Mouse (Mus musculus): Measurements from ENCODE around the gene Ctdspl. TPM values are rescaled to one million over a fixed set of nuclear protein-coding genes. Genes with fewer than 3 reads are reported as not detected.

Gene Ctdspl
- polyA plus RNA-seq, 1 experiment, result 9.3 TPM

DNA sequence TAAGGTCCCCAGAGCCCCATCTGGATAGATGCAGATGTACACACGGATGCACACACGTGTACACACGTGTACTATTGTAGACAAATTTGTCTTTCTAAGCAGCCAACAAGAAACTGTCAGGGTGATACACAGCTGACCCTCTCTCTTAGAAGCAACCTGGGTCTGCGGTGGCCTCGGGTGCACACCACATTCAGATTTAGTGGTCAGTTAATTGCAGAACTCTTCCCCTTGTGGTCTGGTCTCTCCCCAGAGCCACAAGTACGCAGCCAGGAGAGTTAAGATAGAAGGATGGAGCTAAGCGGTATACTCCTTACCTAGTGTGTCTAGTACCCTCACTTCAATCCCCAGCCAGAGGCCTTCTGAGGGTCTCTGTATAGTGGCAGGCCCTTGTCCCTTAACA is 43.1 kb upstream of the Ctdspl start:
- H3K4me3 ChIP-seq (ENCODE audit: control insufficient read depth, insufficient read depth, low read length), result no peak overlapping the region
- H3K4me1 ChIP-seq (replicated peaks; ENCODE audit: control insufficient read depth, insufficient read depth, low read length), result 0 out of 2 replicates have a peak, but pooled peaks cover 3% of the 10 kb centered on the region
- 48% methylated on average over 7 of the region's 7 CpGs for WGBS
- H3K36me3 ChIP-seq (ENCODE audit: control insufficient read depth, insufficient read depth, low read length), result no peaks in the 10 kb centered on the region
- no peak for DNase-seq
- TF ChIP-seq CTCF (IDR thresholded peaks at IDR 0.05; ENCODE audit: borderline replicate concordance, control insufficient read depth, extremely low read depth, insufficient read depth, low read length, poor library complexity) (no peak), POLR2A (IDR thresholded peaks at IDR 0.05; ENCODE audit: control insufficient read depth, extremely low read depth, insufficient read depth, low read length, poor library complexity) (no peak)
- no peaks in the 10 kb centered on the region for H3K27me3 ChIP-seq (ENCODE audit: control insufficient read depth, insufficient read depth, low read length)
- H3K27ac ChIP-seq (ENCODE audit: control insufficient read depth, insufficient read depth, low read length), result no peak overlapping the region

DNA sequence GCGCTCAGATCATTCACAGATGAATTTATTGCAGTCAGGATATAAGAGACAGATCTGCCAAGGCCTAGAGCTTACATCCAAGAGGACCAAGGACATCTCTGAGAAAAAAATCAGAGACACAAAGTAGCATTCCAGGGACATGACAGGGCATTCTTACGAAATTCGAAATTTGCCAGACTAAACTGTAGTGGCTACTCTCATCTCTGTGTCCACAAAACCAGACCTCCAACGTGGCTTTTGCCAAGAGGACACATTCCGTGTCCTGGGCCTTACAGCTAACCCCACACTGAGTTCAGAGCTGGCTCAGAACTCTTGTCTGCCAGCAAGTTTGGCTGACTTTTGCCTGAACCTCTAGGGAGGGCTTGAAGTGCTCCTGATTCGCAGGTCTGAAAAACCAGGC is 40.5 kb upstream of the Ctdspl start:
- Histone ChIP-seq H3K36me3 (ENCODE audit: control insufficient read depth, insufficient read depth, low read length) (no peaks in the 10 kb centered on the region), H3K4me1 (replicated peaks; ENCODE audit: control insufficient read depth, insufficient read depth, low read length) (peaks cover 7% of the 10 kb centered on the region), H3K27me3 (ENCODE audit: control insufficient read depth, insufficient read depth, low read length) (no peaks in the 10 kb centered on the region), H3K4me3 (ENCODE audit: control insufficient read depth, insufficient read depth, low read length) (no peak overlapping the region), H3K27ac (ENCODE audit: control insufficient read depth, insufficient read depth, low read length) (no peak overlapping the region)
- TF ChIP-seq CTCF (IDR thresholded peaks at IDR 0.05; ENCODE audit: borderline replicate concordance, control insufficient read depth, extremely low read depth, insufficient read depth, low read length, poor library complexity) (no peak), POLR2A (IDR thresholded peaks at IDR 0.05; ENCODE audit: control insufficient read depth, extremely low read depth, insufficient read depth, low read length, poor library complexity) (no peak)
- WGBS, result 90% methylated on average over 6 of the region's 6 CpGs
- no peak for DNase-seq

DNA sequence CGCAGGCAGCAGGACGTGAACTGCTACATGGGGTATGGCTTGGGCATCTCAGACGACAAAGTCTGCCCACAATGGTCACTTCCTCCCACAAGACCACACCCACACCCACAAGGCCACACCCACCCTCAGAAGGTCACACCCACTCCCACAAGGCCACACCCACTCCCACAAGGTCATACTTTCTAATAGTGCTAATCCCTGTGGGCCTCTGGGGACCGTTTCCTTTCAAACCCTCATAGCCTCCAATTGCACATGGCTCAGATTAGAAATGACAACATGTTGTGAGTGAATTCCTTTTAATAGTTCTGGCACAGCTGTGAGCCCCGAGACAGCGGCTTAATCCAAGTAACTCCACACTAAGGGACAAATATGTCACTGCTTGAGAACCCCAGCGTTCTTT is 39.1 kb upstream of the Ctdspl start:
- 93% methylated on average over 7 of the region's 7 CpGs for WGBS
- peaks cover 7% of the 10 kb centered on the region for H3K4me1 ChIP-seq (replicated peaks; ENCODE audit: control insufficient read depth, insufficient read depth, low read length)
- H3K27me3 ChIP-seq (ENCODE audit: control insufficient read depth, insufficient read depth, low read length), result no peaks in the 10 kb centered on the region
- TF ChIP-seq POLR2A (IDR thresholded peaks at IDR 0.05; ENCODE audit: control insufficient read depth, extremely low read depth, insufficient read depth, low read length, poor library complexity) (no peak), CTCF (IDR thresholded peaks at IDR 0.05; ENCODE audit: borderline replicate concordance, control insufficient read depth, extremely low read depth, insufficient read depth, low read length, poor library complexity) (no peak)
- H3K4me3 ChIP-seq (ENCODE audit: control insufficient read depth, insufficient read depth, low read length), result no peak overlapping the region
- no peaks in the 10 kb centered on the region for H3K36me3 ChIP-seq (ENCODE audit: control insufficient read depth, insufficient read depth, low read length)
- no peak overlapping the region for H3K27ac ChIP-seq (ENCODE audit: control insufficient read depth, insufficient read depth, low read length)
- no peak for DNase-seq

DNA sequence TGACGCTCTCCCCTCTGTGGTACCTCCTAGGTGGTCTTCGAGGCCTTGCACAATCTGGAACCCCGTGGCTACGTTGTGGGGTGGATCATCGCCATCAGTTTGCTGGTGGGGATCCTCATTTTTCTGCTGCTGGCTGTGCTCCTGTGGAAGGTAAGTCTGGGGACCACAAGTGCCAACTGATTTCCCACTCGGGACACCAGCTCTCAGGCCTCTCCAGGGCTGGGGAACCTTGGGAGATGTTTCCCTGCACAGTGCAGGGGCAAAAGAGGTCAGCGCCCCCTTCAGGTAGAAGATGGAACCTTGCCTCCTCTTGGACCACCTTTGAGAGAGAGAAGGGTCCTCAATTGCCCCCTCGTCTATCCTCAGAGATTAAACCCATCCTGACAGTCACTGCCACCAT is 38.5 kb upstream of the Ctdspl start:
- H3K27ac ChIP-seq (ENCODE audit: control insufficient read depth, insufficient read depth, low read length), result no peak overlapping the region
- TF ChIP-seq POLR2A (IDR thresholded peaks at IDR 0.05; ENCODE audit: control insufficient read depth, extremely low read depth, insufficient read depth, low read length, poor library complexity) (no peak), CTCF (IDR thresholded peaks at IDR 0.05; ENCODE audit: borderline replicate concordance, control insufficient read depth, extremely low read depth, insufficient read depth, low read length, poor library complexity) (no peak; the same call in 1 of the 2 replicates)
- H3K4me1 ChIP-seq (replicated peaks; ENCODE audit: control insufficient read depth, insufficient read depth, low read length), result peaks cover 7% of the 10 kb centered on the region
- no peak overlapping the region for H3K4me3 ChIP-seq (ENCODE audit: control insufficient read depth, insufficient read depth, low read length)
- H3K36me3 ChIP-seq (ENCODE audit: control insufficient read depth, insufficient read depth, low read length), result no peaks in the 10 kb centered on the region
- 96% methylated on average over 8 of the region's 8 CpGs for WGBS
- no peak for DNase-seq
- no peaks in the 10 kb centered on the region for H3K27me3 ChIP-seq (ENCODE audit: control insufficient read depth, insufficient read depth, low read length)

DNA sequence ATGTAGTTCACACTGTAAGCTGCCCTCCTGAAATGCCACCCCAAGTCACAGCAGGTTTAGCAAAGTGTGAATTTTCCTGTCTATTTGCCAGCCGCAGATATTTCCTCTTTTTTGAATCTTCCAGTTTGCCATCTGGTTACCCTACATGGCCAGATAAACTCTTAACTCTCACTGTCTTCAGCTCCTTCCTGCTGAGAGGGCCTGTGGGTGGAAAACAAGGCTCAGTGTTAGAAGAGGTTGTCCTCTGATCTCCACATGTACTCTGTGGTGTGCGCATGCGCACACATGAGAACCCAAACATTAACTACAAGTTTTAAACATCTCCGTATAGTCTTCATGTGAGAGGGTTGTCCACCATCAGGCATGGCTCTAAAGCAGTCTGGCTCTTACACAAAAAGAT is 36.1 kb upstream of the Ctdspl start:
- TF ChIP-seq POLR2A (IDR thresholded peaks at IDR 0.05; ENCODE audit: control insufficient read depth, extremely low read depth, insufficient read depth, low read length, poor library complexity) (no peak), CTCF (IDR thresholded peaks at IDR 0.05; ENCODE audit: borderline replicate concordance, control insufficient read depth, extremely low read depth, insufficient read depth, low read length, poor library complexity) (no peak)
- Histone ChIP-seq H3K27me3 (ENCODE audit: control insufficient read depth, insufficient read depth, low read length) (no peaks in the 10 kb centered on the region), H3K27ac (ENCODE audit: control insufficient read depth, insufficient read depth, low read length) (no peak overlapping the region), H3K4me1 (replicated peaks; ENCODE audit: control insufficient read depth, insufficient read depth, low read length) (peaks cover 4% of the 10 kb centered on the region), H3K36me3 (ENCODE audit: control insufficient read depth, insufficient read depth, low read length) (no peaks in the 10 kb centered on the region), H3K4me3 (ENCODE audit: control insufficient read depth, insufficient read depth, low read length) (no peak overlapping the region)
- DNase-seq, result peak; percentile 27
- WGBS, result 16% methylated on average over 4 of the region's 4 CpGs

DNA sequence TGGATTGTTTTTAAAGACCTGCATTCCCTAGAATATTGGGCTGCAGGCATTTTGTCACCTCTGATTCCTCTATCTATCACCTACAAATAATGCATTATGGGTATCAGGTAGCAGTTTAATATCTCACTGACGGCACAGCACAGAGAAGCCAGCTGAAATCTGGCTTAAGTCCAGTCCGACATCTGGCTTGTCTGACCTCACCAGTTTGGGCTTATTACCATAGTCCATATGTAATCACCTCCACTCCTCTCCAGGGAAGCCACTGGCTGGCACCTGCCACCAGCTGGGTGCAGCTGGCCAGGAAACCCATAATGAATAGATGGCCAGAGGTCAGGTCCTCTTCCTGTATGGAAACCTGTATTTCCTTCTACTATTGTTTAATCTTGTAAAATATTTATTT is 35.6 kb upstream of the Ctdspl start:
- H3K4me3 ChIP-seq (ENCODE audit: control insufficient read depth, insufficient read depth, low read length), result no peak overlapping the region
- DNase-seq, result no peak
- H3K27me3 ChIP-seq (ENCODE audit: control insufficient read depth, insufficient read depth, low read length), result no peaks in the 10 kb centered on the region
- H3K36me3 ChIP-seq (ENCODE audit: control insufficient read depth, insufficient read depth, low read length), result no peaks in the 10 kb centered on the region
- TF ChIP-seq POLR2A (IDR thresholded peaks at IDR 0.05; ENCODE audit: control insufficient read depth, extremely low read depth, insufficient read depth, low read length, poor library complexity) (no peak), CTCF (IDR thresholded peaks at IDR 0.05; ENCODE audit: borderline replicate concordance, control insufficient read depth, extremely low read depth, insufficient read depth, low read length, poor library complexity) (no peak)
- WGBS, result 94% methylated on average over 2 of the region's 2 CpGs
- no peak overlapping the region for H3K27ac ChIP-seq (ENCODE audit: control insufficient read depth, insufficient read depth, low read length)
- H3K4me1 ChIP-seq (replicated peaks; ENCODE audit: control insufficient read depth, insufficient read depth, low read length), result peaks cover 4% of the 10 kb centered on the region

DNA sequence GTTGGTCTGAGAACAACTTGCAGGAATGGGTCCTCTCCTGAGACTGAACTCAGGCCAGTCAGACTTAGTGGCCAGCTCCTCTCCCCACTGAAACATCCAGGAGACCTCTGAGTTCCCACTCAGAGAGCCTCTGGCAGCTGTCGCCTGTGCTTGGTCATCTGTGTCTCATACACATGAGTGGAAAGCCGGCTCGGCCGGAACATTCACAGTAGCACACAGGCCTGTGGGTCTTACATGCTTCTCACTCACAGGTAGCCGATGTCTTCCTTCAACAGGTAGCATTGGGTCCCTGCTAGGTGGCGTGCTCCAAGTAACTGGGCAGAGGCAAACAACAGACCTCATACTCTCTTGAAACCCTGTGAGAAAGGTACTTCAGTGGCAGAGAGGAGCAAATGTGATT is 35.2 kb upstream of the Ctdspl start:
- Histone ChIP-seq H3K4me3 (ENCODE audit: control insufficient read depth, insufficient read depth, low read length) (no peak overlapping the region), H3K36me3 (ENCODE audit: control insufficient read depth, insufficient read depth, low read length) (no peaks in the 10 kb centered on the region), H3K27ac (ENCODE audit: control insufficient read depth, insufficient read depth, low read length) (no peak overlapping the region), H3K4me1 (replicated peaks; ENCODE audit: control insufficient read depth, insufficient read depth, low read length) (peaks cover 4% of the 10 kb centered on the region), H3K27me3 (ENCODE audit: control insufficient read depth, insufficient read depth, low read length) (no peaks in the 10 kb centered on the region)
- TF ChIP-seq CTCF (IDR thresholded peaks at IDR 0.05; ENCODE audit: borderline replicate concordance, control insufficient read depth, extremely low read depth, insufficient read depth, low read length, poor library complexity), result no peak
- no peak for TF ChIP-seq POLR2A (IDR thresholded peaks at IDR 0.05; ENCODE audit: control insufficient read depth, extremely low read depth, insufficient read depth, low read length, poor library complexity)
- no peak for DNase-seq
- WGBS, result 91% methylated on average over 6 of the region's 6 CpGs
